Mouse (Mus musculus) testis, postnatal 10 days (tissue): ENCODE results near the gene Olfr1279.
"Not testable (repeated sequence)": the region's sequence is repeated elsewhere in the genome, so short reads cannot be mapped to it uniquely, and the experiment has no call there.

Source experiments
- DNase-seq: peaks from one replicate; pipeline ENCODE4 v3.0.0; 2021; ENCODE audit warnings: low spot score

Olfr1279 gene

DNA sequence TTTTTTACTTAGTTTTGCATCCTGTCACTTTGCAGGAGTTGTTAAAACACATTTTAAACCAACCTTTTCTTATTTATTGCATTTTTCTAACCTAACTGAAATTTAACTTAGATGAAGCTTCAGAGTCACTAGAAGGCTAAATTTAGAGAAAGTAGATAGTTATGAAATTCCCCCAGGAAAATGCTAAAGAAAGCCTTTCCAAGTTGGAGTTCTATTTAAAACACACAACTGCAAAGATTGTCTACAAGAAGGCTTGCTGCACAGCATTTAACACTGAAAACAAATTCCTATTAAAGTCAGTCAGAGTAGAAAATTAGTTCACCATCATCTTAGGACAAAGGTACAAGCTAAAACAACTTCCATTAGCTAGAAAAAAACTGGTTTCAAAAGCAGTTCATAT lies at the start of gene Olfr1279:
TSS of gene Olfr1279 (plus strand) at position 262 of the 400 bp plus-strand sequence.
- DNase-seq, result no peak

DNA sequence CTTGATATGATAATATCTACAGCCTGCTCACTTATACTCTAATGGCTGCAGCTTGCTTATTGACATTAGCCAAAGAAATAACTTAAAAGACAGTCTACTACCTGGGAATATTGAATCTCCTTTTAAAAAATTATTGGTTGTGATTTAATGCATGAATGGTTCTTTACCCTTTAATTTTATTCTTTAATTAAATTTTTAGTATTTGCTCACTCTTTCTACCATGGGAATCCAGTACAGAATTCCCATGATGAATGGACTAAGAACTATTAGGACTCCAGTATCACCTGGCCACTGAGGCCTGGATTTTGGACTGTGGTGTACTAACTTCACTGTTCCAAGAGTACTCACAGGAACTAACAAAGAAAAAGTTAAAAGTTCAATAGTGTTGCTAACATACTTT lies 46.2 kb upstream of the Olfr1279 start, which contains the start of gene Olfr1276:
TSS of gene Olfr1276 (plus strand) at position 301 of the 400 bp plus-strand sequence.
- DNase-seq, result no peak

DNA sequence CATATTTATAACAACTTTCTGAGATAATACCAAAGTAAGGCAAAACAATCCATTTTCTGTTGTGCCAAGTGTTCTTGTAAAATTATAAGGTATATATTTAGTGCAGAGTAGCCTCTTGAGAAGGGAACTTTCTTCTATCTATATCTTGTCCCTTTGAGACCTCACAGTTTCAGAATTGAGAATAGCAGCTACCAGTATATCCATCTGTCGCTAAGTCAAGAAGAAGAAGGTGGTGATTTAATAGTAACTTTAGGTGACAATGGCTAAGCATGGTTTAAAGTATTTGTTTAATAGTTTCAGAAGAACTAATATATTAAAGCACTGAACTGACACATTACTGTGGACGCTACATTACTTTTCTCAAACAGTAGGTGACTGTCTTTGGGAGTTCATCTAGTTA lies 26.4 kb upstream of the Olfr1279 start, which contains the start of gene Olfr1277:
TSS of gene Olfr1277 (minus strand) at position 101 of the 400 bp plus-strand sequence.
- DNase-seq, result no peak

DNA sequence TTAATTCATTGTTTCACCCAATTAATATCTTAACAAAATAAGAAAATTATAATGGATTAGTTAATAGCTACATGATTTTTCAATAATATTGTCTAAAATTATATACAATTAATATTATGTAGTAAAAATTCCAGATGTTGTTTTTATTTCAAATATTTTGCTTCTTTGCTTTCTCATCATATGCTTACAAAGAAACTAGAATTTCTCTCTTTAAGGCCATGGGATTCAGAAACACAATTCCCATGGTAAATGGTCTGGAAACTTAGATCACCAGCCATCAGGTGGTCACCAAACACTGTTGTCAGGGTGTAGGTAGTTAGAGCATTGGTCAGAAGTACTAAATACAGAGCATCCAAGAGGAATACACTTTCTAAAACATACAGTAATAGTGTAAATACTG lies 10.6 kb upstream of the Olfr1279 start, which contains the start of gene Olfr1278:
TSS of gene Olfr1278 (plus strand) at position 301 of the 400 bp plus-strand sequence.
- DNase-seq, result no peak

DNA sequence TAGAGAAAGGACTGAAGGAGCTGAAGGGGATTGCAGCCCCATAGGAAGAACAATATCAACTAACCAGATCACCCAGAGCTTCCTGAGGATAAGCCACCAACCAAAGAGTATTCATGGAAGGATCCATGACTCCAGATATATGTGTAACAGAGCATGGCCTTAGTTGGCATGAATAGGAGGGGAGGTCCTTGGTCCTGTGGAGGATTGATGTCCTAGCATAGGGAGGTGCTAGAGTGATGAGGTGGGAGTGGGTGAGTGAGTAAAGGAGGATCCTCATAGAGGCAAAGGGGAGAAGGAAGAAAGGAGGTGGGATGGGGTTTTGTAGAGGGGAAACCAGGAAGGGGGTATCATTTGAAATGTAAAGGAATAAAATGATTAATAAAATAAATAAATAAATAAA lies 1.9 kb upstream of the Olfr1279 start:
- no peak for DNase-seq

DNA sequence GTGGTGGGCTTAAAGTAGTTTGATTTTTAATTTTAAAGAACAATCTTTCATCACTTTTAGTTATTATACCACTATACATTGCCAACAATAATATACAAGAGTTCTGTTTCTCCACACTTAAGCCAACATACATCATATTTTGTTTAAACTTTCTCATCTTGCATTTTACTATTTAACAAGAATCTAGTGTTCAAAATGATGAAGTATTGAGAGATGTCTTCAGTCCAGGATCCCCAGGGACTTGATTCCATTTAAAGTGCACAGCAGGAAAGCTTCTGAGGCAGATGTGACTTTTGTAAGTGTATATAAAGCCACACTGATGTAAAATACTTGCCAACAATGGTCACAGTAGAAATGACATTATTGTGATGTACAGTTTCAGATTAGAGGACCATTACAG lies 13.3 kb downstream of the Olfr1279 start, which contains the start of gene Olfr1280:
TSS of gene Olfr1280 (plus strand) at position 301 of the 400 bp plus-strand sequence.
- DNase-seq, result no peak

DNA sequence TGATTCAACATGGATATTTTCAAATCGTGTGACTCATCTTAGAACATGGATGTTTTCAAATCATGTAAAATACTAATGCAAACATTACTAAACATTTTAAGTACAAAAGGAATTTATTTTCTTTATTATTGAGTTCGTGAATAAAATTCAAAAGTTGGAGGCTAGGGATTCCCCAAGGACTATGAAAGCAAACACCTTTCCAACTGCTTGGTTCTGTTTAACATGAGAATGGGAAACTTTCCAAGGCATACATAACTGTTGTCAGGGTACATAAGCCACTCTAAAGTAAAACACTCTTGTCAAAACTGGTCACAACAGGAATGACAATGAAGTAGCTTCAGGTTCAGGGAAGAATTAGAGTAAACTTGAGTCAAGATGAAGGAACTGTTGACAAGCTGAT lies 25.8 kb downstream of the Olfr1279 start, which contains the start of gene Olfr1281:
TSS of gene Olfr1281 (plus strand) at position 301 of the 400 bp plus-strand sequence.
- no peak for DNase-seq

DNA sequence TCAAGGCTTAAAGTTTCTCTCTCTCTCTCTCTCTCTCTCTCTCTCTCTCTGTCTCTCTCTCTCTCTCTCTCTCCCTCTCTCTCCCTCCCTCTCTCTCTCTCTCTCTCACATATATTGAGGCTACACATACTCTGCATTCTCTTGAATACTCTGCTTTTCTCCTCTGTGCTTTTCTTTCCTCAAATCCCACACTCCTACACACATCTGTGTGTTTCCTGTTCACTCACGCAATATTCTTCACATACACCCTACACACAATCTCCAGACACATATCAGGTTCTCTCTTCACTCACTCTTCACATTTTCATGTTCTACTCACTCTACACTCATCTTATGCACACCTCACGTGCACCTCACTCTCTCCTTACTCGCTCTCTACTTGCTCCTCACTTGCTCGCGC lies 33.3 kb downstream of the Olfr1279 start:
- not testable (repeated sequence) for DNase-seq

DNA sequence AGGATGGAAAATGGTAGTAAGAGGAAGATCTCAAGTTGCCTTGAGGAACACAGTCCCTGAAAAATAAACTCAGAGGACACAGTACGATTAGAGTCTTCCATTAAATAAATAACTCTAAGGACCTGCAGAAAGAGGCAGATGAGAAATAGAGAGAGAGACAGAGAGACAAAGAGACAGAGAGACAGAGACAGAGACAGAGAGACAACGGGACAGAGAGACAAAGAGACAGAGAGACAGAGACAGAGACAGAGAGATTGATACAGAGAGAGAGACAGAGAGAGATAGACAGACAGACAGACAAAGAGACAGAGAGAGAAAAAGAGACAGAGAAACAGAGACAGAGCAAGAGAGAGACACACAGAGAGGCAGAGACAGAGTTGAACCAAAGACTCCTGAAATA lies 35.5 kb downstream of the Olfr1279 start, which contains the start of gene Olfr1282:
TSS of gene Olfr1282 (minus strand) at position 101 of the 400 bp plus-strand sequence.
- DNase-seq, result no peak
